Comparison of ENCODE assay signal across 10 mouse cellular contexts in the genomic region with DNA sequence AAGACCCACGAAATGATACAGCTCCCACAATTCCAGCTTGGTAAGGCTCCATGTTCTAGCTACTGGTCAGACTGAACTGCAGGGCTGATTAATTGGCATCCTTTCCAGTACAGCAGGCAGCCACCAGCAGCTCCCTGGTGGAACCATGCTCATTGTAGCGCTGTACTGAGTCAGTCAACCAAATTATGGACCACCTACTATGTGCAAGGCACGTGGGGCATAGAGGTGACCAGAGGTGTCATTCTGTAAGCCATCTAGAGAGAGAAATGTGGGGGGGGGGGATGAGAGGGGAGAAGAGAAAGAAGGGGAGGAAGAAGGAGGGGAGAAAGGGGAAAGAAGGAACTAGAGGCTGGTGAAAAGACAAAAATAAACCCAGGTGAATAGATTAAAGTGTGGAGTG.
"Had no signal": no experiment of that assay in that cellular context is flagged by ENCODE, and none has a peak within 500 bp of the region (broad histone marks: within the 10 kb centered on the region; RNA-seq: fewer than 3 reads in every experiment).

No protein-coding gene starts in this region.

- H3K27me3 ChIP-seq: neural tube, embryonic 13.5 days; neural tube, embryonic 15.5 days; stomach, embryonic 15.5 days had no signal

- H3K27ac ChIP-seq: neural tube, embryonic 13.5 days; neural tube, embryonic 15.5 days; stomach, embryonic 15.5 days; stomach, postnatal 0 days had no signal

- H3K9ac ChIP-seq: neural tube, embryonic 13.5 days; neural tube, embryonic 15.5 days; stomach, embryonic 15.5 days had no signal

- H3K9me3 ChIP-seq: neural tube, embryonic 13.5 days; neural tube, embryonic 15.5 days; stomach, embryonic 15.5 days had no signal

- H3K36me3 ChIP-seq: neural tube, embryonic 13.5 days; neural tube, embryonic 15.5 days; stomach, embryonic 15.5 days had no signal

- H3K4me1 ChIP-seq: stomach, embryonic 15.5 days had no signal

- H3K4me2 ChIP-seq: neural tube, embryonic 13.5 days; neural tube, embryonic 15.5 days; stomach, embryonic 15.5 days had no signal

- H3K4me3 ChIP-seq: neural tube, embryonic 13.5 days; neural tube, embryonic 15.5 days; stomach, embryonic 15.5 days had no signal

- DNase-seq: retina, postnatal 1 day; right cerebral cortex, adult 18-20 months; right cerebral cortex, postnatal 14 days; right cerebral cortex, postnatal 25 days; right cerebral cortex, postnatal 4 days; spleen, adult 18-20 months had no signal
